Comparison of ENCODE assay signal across 8 mouse cellular contexts in genomic region chr1:52631570-52631969, GRCm38 (mm10). TPM values are rescaled to one million over a fixed set of nuclear protein-coding genes. Genes with fewer than 3 reads are reported as not detected.
DNase-seq lines count a peak whose midpoint lies in the region; ATAC-seq and TF ChIP-seq lines count a peak whose summit lies in the region.

No protein-coding gene starts in this region.

- intact Hi-C loops in heart, postnatal 25 days (cut with DNase I) = loop anchor here (2.0 to 5.0 kb wide), 3 partner anchors 134 to 329 kb away; partner anchors contain the start of gene Inpp1

- peaks cover 7% of the 10 kb centered on the region; the same call in 1 of the 2 replicates for H3K36me3 ChIP-seq in heart, embryonic 12.5 days
- H3K36me3 ChIP-seq in ES-Bruce4 (ENCODE audit: control insufficient read depth, insufficient read depth, low read length, poor library complexity, severe bottlenecking) = peaks cover 3% of the 10 kb centered on the region; the same call in 1 of the 2 replicates
- 0 out of 2 replicates have a peak, but pooled peaks cover 4% of the 10 kb centered on the region for H3K36me3 ChIP-seq in forebrain, postnatal 0 days (ENCODE audit: insufficient read depth)

- H3K9ac ChIP-seq in heart, embryonic 12.5 days = no peak overlapping the region; the same call in 1 of the 2 replicates
- no peak overlapping the region for H3K9ac ChIP-seq in ES-Bruce4 (ENCODE audit: low read depth, poor library complexity, severe bottlenecking)
- peak overlapping the region; percentile 82 for H3K9ac ChIP-seq in forebrain, postnatal 0 days

- TF ChIP-seq CTCF in ES-Bruce4 (IDR thresholded peaks at IDR 0.05; ENCODE audit: low read depth, low read length) = no peak
- peak; percentile 33; the same call in 1 of the 2 replicates for TF ChIP-seq CTCF in forebrain, postnatal 0 days (IDR thresholded peaks at IDR 0.05; ENCODE audit: low read depth)

- DNase-seq in heart, postnatal 25 days (ENCODE audit: low spot score) = no peak
- no peak for DNase-seq in forebrain, postnatal 0 days
- DNase-seq in c-Kit-positive CD71-positive TER-119-positive erythroid progenitor cells, embryonic 14.5 days (ENCODE audit: low spot score) = no peak
- no peak for DNase-seq in left cerebral cortex, adult 11 months (ENCODE audit: low spot score)
- no peak for DNase-seq in gastrocnemius, adult 18-20 months (ENCODE audit: low spot score)

- H3K27ac ChIP-seq in heart, embryonic 12.5 days (ENCODE audit: poor library complexity, severe bottlenecking) = no peak overlapping the region
- H3K27ac ChIP-seq in ES-Bruce4 (ENCODE audit: insufficient read depth, low read length) = no peak overlapping the region
- no peak overlapping the region for H3K27ac ChIP-seq in forebrain, postnatal 0 days (ENCODE audit: low read depth, low read length)

- no peaks in the 10 kb centered on the region for H3K9me3 ChIP-seq in heart, embryonic 12.5 days (replicated peaks)
- H3K9me3 ChIP-seq in ES-Bruce4 (replicated peaks; ENCODE audit: control insufficient read depth, insufficient read depth, low read length, poor library complexity, severe bottlenecking) = no peaks in the 10 kb centered on the region
- no peaks in the 10 kb centered on the region for H3K9me3 ChIP-seq in forebrain, postnatal 0 days (ENCODE audit: low read length)

- ATAC-seq in heart, embryonic 12.5 days (ENCODE audit: insufficient number of reproducible peaks, low FRiP score) = no peak
- ATAC-seq in forebrain, postnatal 0 days = no peak
- peak; percentile 53 for ATAC-seq in megakaryocyte progenitor cell, adult 5-6 weeks (replicated peaks; ENCODE audit: poor library complexity)

- H3K4me2 ChIP-seq in heart, embryonic 12.5 days = peak overlapping the region; percentile 68
- H3K4me2 ChIP-seq in forebrain, postnatal 0 days (ENCODE audit: low read depth) = peak overlapping the region; percentile 52

- H3K4me3 ChIP-seq in heart, embryonic 12.5 days = peak overlapping the region; percentile 90
- peak overlapping the region; percentile 45; the same call in 1 of the 2 replicates for H3K4me3 ChIP-seq in ES-Bruce4 (ENCODE audit: low read depth, low read length)
- peak overlapping the region; percentile 82 for H3K4me3 ChIP-seq in forebrain, postnatal 0 days (ENCODE audit: low read depth, low read length)

- H3K4me1 ChIP-seq in heart, embryonic 12.5 days (replicated peaks) = peaks cover 13% of the 10 kb centered on the region
- H3K4me1 ChIP-seq in ES-Bruce4 (ENCODE audit: control insufficient read depth, insufficient read depth, low read length) = no peaks in the 10 kb centered on the region
- peaks cover 8% of the 10 kb centered on the region; the same call in 1 of the 2 replicates for H3K4me1 ChIP-seq in forebrain, postnatal 0 days (ENCODE audit: insufficient read depth)

- TF ChIP-seq EP300 in ES-Bruce4 (IDR thresholded peaks at IDR 0.05; ENCODE audit: insufficient read depth, low read depth, low read length) = no peak

- 84% methylated on average over 2 of the region's 2 CpGs for WGBS in heart, embryonic 12.5 days
- WGBS in forebrain, postnatal 0 days = 62% methylated on average over 2 of the region's 2 CpGs

- TF ChIP-seq POLR2A in ES-Bruce4 (IDR thresholded peaks at IDR 0.05; ENCODE audit: insufficient read depth, low read length) = no peak

- H3K27me3 ChIP-seq in heart, embryonic 12.5 days (replicated peaks) = no peaks in the 10 kb centered on the region
- H3K27me3 ChIP-seq in ES-Bruce4 (ENCODE audit: control insufficient read depth, insufficient read depth, low read length, poor library complexity, severe bottlenecking) = no peaks in the 10 kb centered on the region
- no peaks in the 10 kb centered on the region for H3K27me3 ChIP-seq in forebrain, postnatal 0 days (ENCODE audit: insufficient read depth, low read length)

RNA-seq across cellular contexts. Expression of gene Nemp2, which starts 1.1 kb away (rescaled TPM):
- 6.7 and 7.8 TPM in 2 replicates for polyA plus RNA-seq in heart, embryonic 12.5 days (2016; fragmentation: Nextera tagmentation; extraction: Ambion mirVana)
- 1 to 10 TPM in 1 of 2 experiments, under 1 TPM in 1; 0.92 to 1.2 TPM for total RNA-seq in heart, postnatal 25 days (2021)
- 19.2 and 19.7 TPM in 2 replicates for polyA plus RNA-seq in ES-Bruce4 (2011; ENCODE audit: insufficient read depth, insufficient read length, low read depth, missing spikeins)
- total RNA-seq in forebrain, postnatal 0 days (2014; rRNA removed) = 10.1 and 10.3 TPM in 2 replicates
- polyA plus RNA-seq in forebrain, postnatal 0 days (2015; fragmentation: Nextera tagmentation; extraction: Ambion mirVana) = 4.2 and 4.7 TPM in 2 replicates
- total RNA-seq in megakaryocyte progenitor cell, adult 5-6 weeks (2015) = 10.4 and 11.1 TPM in 2 replicates
- 6.5 and 11.2 TPM in 2 replicates for total RNA-seq in megakaryocyte progenitor cell, adult 5-6 weeks (2017)
- under 1 TPM; 0.27 to 0.45 TPM for total RNA-seq in gastrocnemius, adult 18-20 months (2021)
